Mouse (Mus musculus) MEL (cell line): ENCODE results near the gene Rasl10a. TPM values are rescaled to one million over a fixed set of nuclear protein-coding genes. Genes with fewer than 3 reads are reported as not detected.
A peak's percentile ranks its signal among the peaks of the same experiment; 100 is the strongest.

Source experiments
- DNase-seq: peaks from one replicate; pipeline ENCODE4 v3.0.0; 2011; ENCODE audit warnings: low read depth, low spot score
- H3K27ac ChIP-seq: 2 replicates; pipeline ENCODE4 v1.5.1; 2012; ENCODE audit warnings: low read depth, mild to moderate bottlenecking, control low read depth, low read length, moderate library complexity; ENCODE audit not compliant: control insufficient read depth
- H3K27me3 ChIP-seq, 2 experiments: fragments of 150-350 bp in 1 of 2; sonication (generic) in 1 of 2; 2 replicates each; pipeline ENCODE4 v1.6.1; 2012; ENCODE audit warnings: low read length in 2 of 2, mild to moderate bottlenecking in 2 of 2, improper control_type of control experiment in 1 of 2, moderate library complexity in 1 of 2; ENCODE audit not compliant: insufficient read depth in 2 of 2, control insufficient read depth in 1 of 2
- H3K36me3 ChIP-seq, 2 experiments: 2 replicates each; pipeline ENCODE4 v1.6.1; 2012 to 2014; ENCODE audit warnings: low read length in 2 of 2, improper control_type of control experiment in 1 of 2, inconsistent platforms in 1 of 2, mild to moderate bottlenecking in 1 of 2; ENCODE audit not compliant: insufficient read depth in 2 of 2, control insufficient read depth in 1 of 2
- H3K4me1 ChIP-seq, 2 experiments: fragments of 150-350 bp in 1 of 2; sonication (generic) in 1 of 2; 2 replicates each; pipeline ENCODE4 v1.6.1; 2012; ENCODE audit warnings: low read length in 2 of 2, improper control_type of control experiment in 1 of 2, mild to moderate bottlenecking in 1 of 2; ENCODE audit not compliant: insufficient read depth in 2 of 2, control insufficient read depth in 1 of 2
- H3K4me3 ChIP-seq, 2 experiments: fragments of 150-350 bp in 1 of 2; sonication (generic) in 1 of 2; 2 replicates each; pipeline ENCODE4 v1.5.1; 2012; ENCODE audit warnings: low read depth in 2 of 2, low read length in 2 of 2, mild to moderate bottlenecking in 2 of 2, moderate library complexity in 2 of 2, control low read depth in 1 of 2, improper control_type of control experiment in 1 of 2; ENCODE audit not compliant: control insufficient read depth in 1 of 2, insufficient read depth in 1 of 2
- H3K79me2 ChIP-seq: 2 replicates; pipeline ENCODE4 v1.6.1; 2012; ENCODE audit warnings: mild to moderate bottlenecking, low read length, moderate library complexity; ENCODE audit not compliant: control insufficient read depth, poor library complexity, insufficient read depth
- H3K9ac ChIP-seq: 2 replicates; pipeline ENCODE4 v1.6.1; 2012; ENCODE audit warnings: low read depth, mild to moderate bottlenecking, control low read depth, low read length, moderate library complexity; ENCODE audit not compliant: control insufficient read depth, poor library complexity, severe bottlenecking
- H3K9me3 ChIP-seq: fragments of 150-350 bp; sonication (generic); replicated peaks from 2 replicates; pipeline ENCODE4 v1.6.1; 2012; ENCODE audit warnings: mild to moderate bottlenecking, low read length, improper control_type of control experiment, moderate library complexity; ENCODE audit not compliant: insufficient read depth
- CHD1 ChIP-seq: IDR thresholded peaks from 2 replicates; pipeline ENCODE4 v1.6.1; 2012; ENCODE audit warnings: low read depth, mild to moderate bottlenecking, inconsistent platforms, low read length, improper control_type of control experiment
- CTCF ChIP-seq, 3 experiments: IDR thresholded peaks in 2 of 3; conservative IDR thresholded peaks in 1 of 3; 2 replicates each; pipeline ENCODE4 v1.5.1; 2011 to 2012; ENCODE audit warnings: low read length in 3 of 3, low read depth in 2 of 3, mild to moderate bottlenecking in 2 of 3, improper control_type of control experiment in 1 of 3, inconsistent platforms in 1 of 3, mixed read lengths in 1 of 3, moderate library complexity in 1 of 3; ENCODE audit not compliant: control insufficient read depth in 1 of 3, insufficient read depth in 1 of 3, poor library complexity in 1 of 3, severe bottlenecking in 1 of 3
- E2F4 ChIP-seq: IDR thresholded peaks from 2 replicates; pipeline ENCODE4 v1.6.1; 2011; ENCODE audit warnings: low read depth, low read length, improper control_type of control experiment, borderline replicate concordance
- ELF1 ChIP-seq: IDR thresholded peaks from 2 replicates; pipeline ENCODE4 v1.6.1; 2014; ENCODE audit warnings: low read depth, mild to moderate bottlenecking, inconsistent platforms, low read length, improper control_type of control experiment, moderate library complexity
- EP300 ChIP-seq, 2 experiments: IDR thresholded peaks; 2 replicates each; pipeline ENCODE4 v1.6.1; 2011; ENCODE audit warnings: improper control_type of control experiment in 2 of 2, low read length in 2 of 2, low read depth in 1 of 2, mild to moderate bottlenecking in 1 of 2
- ETS1 ChIP-seq: IDR thresholded peaks from 2 replicates; pipeline ENCODE4 v1.6.1; 2012; ENCODE audit warnings: low read depth, mild to moderate bottlenecking, inconsistent platforms, low read length, improper control_type of control experiment, moderate library complexity
- GABPA ChIP-seq: IDR thresholded peaks from 2 replicates; pipeline ENCODE4 v1.6.1; 2012; ENCODE audit warnings: low read depth, mild to moderate bottlenecking, inconsistent platforms, low read length, improper control_type of control experiment, moderate library complexity
- GATA1 ChIP-seq: IDR thresholded peaks from 2 replicates; pipeline ENCODE4 v1.6.1; 2011; ENCODE audit warnings: low read depth, low read length, improper control_type of control experiment
- HCFC1 ChIP-seq: IDR thresholded peaks from 2 replicates; pipeline ENCODE4 v1.6.1; 2012; ENCODE audit warnings: low read depth, mild to moderate bottlenecking, inconsistent platforms, low read length, improper control_type of control experiment, moderate library complexity
- JUND ChIP-seq: IDR thresholded peaks from 2 replicates; pipeline ENCODE4 v1.6.1; 2011; ENCODE audit warnings: low read depth, mild to moderate bottlenecking, improper control_type of control experiment, low read length
- KAT2A ChIP-seq: conservative IDR thresholded peaks from 2 replicates; pipeline ENCODE4 v1.6.1; 2012; ENCODE audit warnings: low read depth, low read length, improper control_type of control experiment, inconsistent platforms
- MAFK ChIP-seq: IDR thresholded peaks from 2 replicates; pipeline ENCODE4 v1.6.1; 2011; ENCODE audit warnings: low read depth, mild to moderate bottlenecking, low read length, improper control_type of control experiment, borderline replicate concordance
- MAX ChIP-seq: IDR thresholded peaks from 2 replicates; pipeline ENCODE4 v1.6.1; 2011; ENCODE audit warnings: low read length, improper control_type of control experiment
- MAZ ChIP-seq: IDR thresholded peaks from 2 replicates; pipeline ENCODE4 v1.6.1; 2012; ENCODE audit warnings: low read depth, mild to moderate bottlenecking, inconsistent platforms, low read length, improper control_type of control experiment
- MEF2A ChIP-seq: IDR thresholded peaks from 2 replicates; pipeline ENCODE4 v1.6.1; 2014; ENCODE audit warnings: low read depth, mild to moderate bottlenecking, inconsistent platforms, low read length, improper control_type of control experiment; ENCODE audit not compliant: poor library complexity, insufficient replicate concordance, severe bottlenecking; ENCODE audit errors: extremely low read depth
- MXI1 ChIP-seq: IDR thresholded peaks from 2 replicates; pipeline ENCODE4 v1.6.1; 2011; ENCODE audit warnings: mild to moderate bottlenecking, low read depth, low read length, improper control_type of control experiment
- MYB ChIP-seq: IDR thresholded peaks from 2 replicates; pipeline ENCODE4 v1.6.1; 2011; ENCODE audit warnings: mild to moderate bottlenecking, low read depth, low read length, improper control_type of control experiment
- NELFE ChIP-seq: IDR thresholded peaks from 2 replicates; pipeline ENCODE4 v1.6.1; 2011; ENCODE audit warnings: low read depth, low read length, improper control_type of control experiment
- NRF1 ChIP-seq: IDR thresholded peaks from 2 replicates; pipeline ENCODE4 v1.6.1; 2014; ENCODE audit warnings: low read depth, mild to moderate bottlenecking, inconsistent platforms, low read length, improper control_type of control experiment, moderate library complexity; ENCODE audit not compliant: poor library complexity, insufficient read depth, severe bottlenecking
- POLR2A ChIP-seq, 2 experiments: IDR thresholded peaks; 2 replicates each; pipeline ENCODE4 v1.6.1; 2011 to 2012; ENCODE audit warnings: low read length in 2 of 2, mild to moderate bottlenecking in 2 of 2, control low read depth in 1 of 2, improper control_type of control experiment in 1 of 2, low read depth in 1 of 2, moderate library complexity in 1 of 2; ENCODE audit not compliant: control insufficient read depth in 1 of 2, insufficient read depth in 1 of 2, poor library complexity in 1 of 2
- POLR2AphosphoS2 ChIP-seq: IDR thresholded peaks from 2 replicates; pipeline ENCODE4 v1.6.1; 2011; ENCODE audit warnings: low read length, improper control_type of control experiment
- POLR2AphosphoS5 ChIP-seq: IDR thresholded peaks from 2 replicates; pipeline ENCODE4 v1.6.1; 2012; ENCODE audit warnings: low read depth, borderline replicate concordance, mild to moderate bottlenecking, inconsistent platforms, low read length, moderate library complexity, mixed read lengths
- RAD21 ChIP-seq: IDR thresholded peaks from 2 replicates; pipeline ENCODE4 v1.6.1; 2011; ENCODE audit warnings: mild to moderate bottlenecking, low read depth, low read length, improper control_type of control experiment
- RCOR1 ChIP-seq: IDR thresholded peaks from 2 replicates; pipeline ENCODE4 v1.6.1; 2012; ENCODE audit warnings: low read depth, mild to moderate bottlenecking, inconsistent platforms, low read length, improper control_type of control experiment
- SIN3A ChIP-seq: IDR thresholded peaks from 2 replicates; pipeline ENCODE4 v1.6.1; 2012; ENCODE audit warnings: low read length, improper control_type of control experiment, inconsistent platforms
- SMC3 ChIP-seq: IDR thresholded peaks from 2 replicates; pipeline ENCODE4 v1.6.1; 2011; ENCODE audit warnings: low read depth, low read length, improper control_type of control experiment
- TAL1 ChIP-seq: IDR thresholded peaks from 2 replicates; pipeline ENCODE4 v1.6.1; 2012; ENCODE audit warnings: mild to moderate bottlenecking, inconsistent platforms, low read length, moderate library complexity, mixed read lengths
- TBP ChIP-seq: IDR thresholded peaks from 2 replicates; pipeline ENCODE4 v1.8.0; 2011; ENCODE audit warnings: low read depth, low read length, improper control_type of control experiment
- TCF12 ChIP-seq: IDR thresholded peaks from 2 replicates; pipeline ENCODE4 v1.6.1; 2014; ENCODE audit warnings: low read depth, mild to moderate bottlenecking, inconsistent platforms, low read length, improper control_type of control experiment, moderate library complexity
- UBTF ChIP-seq: IDR thresholded peaks from 2 replicates; pipeline ENCODE4 v1.6.1; 2012; ENCODE audit warnings: low read depth, mild to moderate bottlenecking, inconsistent platforms, low read length, improper control_type of control experiment, moderate library complexity, borderline replicate concordance; ENCODE audit not compliant: insufficient read depth
- USF1 ChIP-seq: IDR thresholded peaks from 2 replicates; pipeline ENCODE4 v1.6.1; 2014; ENCODE audit warnings: low read depth, mild to moderate bottlenecking, inconsistent platforms, low read length, improper control_type of control experiment, moderate library complexity
- USF2 ChIP-seq, 2 experiments: IDR thresholded peaks; 2 replicates each; pipeline ENCODE4 v1.6.1; 2011 to 2012; ENCODE audit warnings: improper control_type of control experiment in 2 of 2, low read length in 2 of 2, borderline replicate concordance in 1 of 2, inconsistent platforms in 1 of 2, low read depth in 1 of 2, mild to moderate bottlenecking in 1 of 2; ENCODE audit not compliant: insufficient read depth in 1 of 2
- ZC3H11A ChIP-seq: IDR thresholded peaks from 2 replicates; pipeline ENCODE4 v1.6.1; 2012; ENCODE audit warnings: low read depth, mild to moderate bottlenecking, inconsistent platforms, low read length, improper control_type of control experiment
- ZKSCAN1 ChIP-seq: IDR thresholded peaks from 2 replicates; pipeline ENCODE4 v1.6.1; 2012; ENCODE audit warnings: low read depth, mild to moderate bottlenecking, inconsistent platforms, low read length, improper control_type of control experiment, moderate library complexity
- ZMIZ1 ChIP-seq: IDR thresholded peaks from 2 replicates; pipeline ENCODE4 v1.6.1; 2012; ENCODE audit warnings: low read depth, mild to moderate bottlenecking, inconsistent platforms, low read length, improper control_type of control experiment, moderate library complexity
- ZNF384 ChIP-seq: IDR thresholded peaks from 2 replicates; pipeline ENCODE4 v1.6.1; 2012; ENCODE audit warnings: low read depth, mild to moderate bottlenecking, inconsistent platforms, low read length, improper control_type of control experiment
- polyA plus RNA-seq, 2 experiments: library from polyadenylated mRNA; stranded (reverse) in 1 of 2; unstranded in 1 of 2; fragments of >175 nt in 1 of 2; fragments of >200 nt in 1 of 2; gene quantifications; 2 replicates each; pipeline versions ENCODE4 v1.2.1 to v1.2.4; 2012; ENCODE audit warnings: low replicate concordance in 2 of 2, low read depth in 1 of 2; ENCODE audit not compliant: insufficient read length in 2 of 2, insufficient read depth in 1 of 2, missing spikeins in 1 of 2
- total RNA-seq: library from RNA; depleted of rRNA; stranded (reverse); fragments of 300-350 nt; gene quantifications from 2 replicates; pipeline ENCODE4 v1.2.3, GENCODE M21; 2012

Rasl10a gene
- total and polyA plus RNA-seq, 3 experiments: 0.23 to 1.3 TPM; not detected in 1

DNA sequence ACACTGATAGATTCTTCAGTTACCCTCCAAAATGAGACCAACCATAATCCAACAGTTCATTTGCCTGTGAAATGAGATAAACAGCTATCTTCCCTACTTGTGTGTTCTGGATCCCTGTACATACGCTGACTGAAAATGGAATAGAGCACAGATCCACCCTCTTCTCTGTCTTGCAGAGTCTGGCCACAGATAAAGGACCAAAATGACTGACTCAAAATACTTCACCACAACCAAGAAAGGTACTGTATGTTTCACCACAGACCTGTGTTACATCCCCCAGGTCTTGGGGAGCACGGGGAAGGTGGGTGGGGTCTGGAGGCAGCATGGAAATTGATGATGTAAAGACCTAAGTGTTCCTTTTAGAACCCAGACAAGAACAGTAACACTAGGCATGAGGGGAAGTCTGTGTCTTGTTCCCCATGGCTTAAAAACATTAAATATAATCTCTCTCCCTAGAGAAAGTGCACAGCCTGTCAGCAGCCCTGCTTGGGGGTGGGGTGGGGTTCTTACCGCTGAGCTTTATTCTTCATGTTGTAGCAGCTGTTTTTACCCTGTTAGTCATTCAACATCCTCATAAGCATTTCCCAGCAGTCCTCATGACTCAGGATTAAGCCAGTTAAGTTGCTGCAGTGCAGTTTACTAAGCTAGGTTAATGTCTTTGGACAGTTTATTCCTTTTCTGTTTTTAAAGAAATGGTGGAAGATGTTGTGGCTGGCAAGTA lies 48.4 kb upstream of the Rasl10a start:
- Histone ChIP-seq H3K79me2 (peaks cover 1% of the 10 kb centered on the region; the same call in 1 of the 2 replicates), H3K27me3 (no peaks in the 10 kb centered on the region), H3K9me3 (no peaks in the 10 kb centered on the region), H3K4me3 (no peak overlapping the region), H3K4me1 (peaks cover 45 to 47% of the 10 kb centered on the region in 2 experiments), H3K9ac (peak overlapping the region; percentile 31), H3K36me3 (peaks cover 18 to 56% of the 10 kb centered on the region in 2 experiments), H3K27ac (peak overlapping the region; percentile 88)
- DNase-seq: peak; percentile 89
- TF ChIP-seq ZKSCAN1 (no peak), TAL1 (peak; percentile 85), KAT2A (no peak), E2F4 (no peak), ZNF384 (no peak), CTCF (IDR thresholded peaks at IDR 0.05 in 2 of 3, conservative IDR thresholded peaks at IDR 0.05 in 1 of 3; ENCODE audit: control insufficient read depth in 1 of 3, insufficient read depth in 1 of 3, low read depth in 2 of 3, low read length in 3 of 3, poor library complexity in 1 of 3, severe bottlenecking in 1 of 3) (no peak), RCOR1 (peak; percentile 41; the same call in 1 of the 2 replicates), POLR2AphosphoS5 (no peak), POLR2A (IDR thresholded peaks at IDR 0.05; ENCODE audit: control insufficient read depth in 1 of 2, insufficient read depth in 1 of 2, low read depth in 1 of 2, low read length in 2 of 2, poor library complexity in 1 of 2) (peak in 1 of 2 experiments; percentile 51; a peak in 2 of 4 replicates), GATA1 (peak; percentile 93), MEF2A (no peak), GABPA (no peak), TCF12 (peak; percentile 87), MYB (peak; percentile 87), ZC3H11A (no peak), MXI1 (peak; percentile 64; the same call in 1 of the 2 replicates), HCFC1 (peak; percentile 28; the same call in 1 of the 2 replicates), NELFE (no peak), JUND (no peak), TBP (peak; percentile 73), MAFK (no peak), SIN3A (peak; percentile 77), CHD1 (no peak), NRF1 (no peak), USF1 (no peak), SMC3 (no peak), MAX (no peak), POLR2AphosphoS2 (no peak), RAD21 (no peak), MAZ (no peak), ELF1 (no peak), UBTF (0 out of 2 replicates have a peak, but pooled peaks have one; percentile 32), ETS1 (peak; percentile 36; the same call in 1 of the 2 replicates), USF2 (IDR thresholded peaks at IDR 0.05; ENCODE audit: borderline replicate concordance in 1 of 2, insufficient read depth in 1 of 2, low read depth in 1 of 2, low read length in 2 of 2) (no peak), EP300 (IDR thresholded peaks at IDR 0.05; ENCODE audit: low read depth in 1 of 2, low read length in 2 of 2) (peak; percentile 88 to 90), ZMIZ1 (no peak)
